8 mouse cellular contexts compared by ENCODE assay signal in the genomic region with DNA sequence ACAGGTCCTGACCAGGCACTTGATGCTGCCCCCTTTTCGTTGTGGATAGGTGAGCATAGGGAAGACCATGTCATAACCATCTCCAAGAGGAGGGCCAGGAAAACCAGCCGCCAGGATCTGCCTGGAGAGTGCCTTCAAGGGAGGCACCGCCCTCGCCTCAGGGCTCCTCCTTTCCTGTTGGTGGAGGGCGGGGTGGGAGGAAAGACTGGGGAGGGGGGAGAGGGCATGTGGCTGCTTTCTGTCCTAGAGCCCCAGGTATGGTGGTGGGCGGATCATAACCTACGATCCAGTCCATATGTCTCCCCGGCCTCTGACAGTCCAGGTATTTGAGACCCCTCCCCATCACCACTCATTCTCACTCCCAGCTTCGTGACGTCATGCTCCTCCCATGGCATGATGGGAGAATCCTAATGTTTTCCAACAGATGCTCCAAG. TPM values are rescaled to one million over a fixed set of nuclear protein-coding genes. Genes with fewer than 3 reads are reported as not detected.
DNase-seq lines count a peak whose midpoint lies in the region; ATAC-seq lines count a peak whose summit lies in the region.

No protein-coding gene starts in this region.

- WGBS in hindbrain, embryonic 15.5 days: 3% methylated on average over 10 of the region's 10 CpGs
- 4% methylated on average over 10 of the region's 10 CpGs for WGBS in limb, embryonic 11.5 days
- WGBS in liver, embryonic 11.5 days: 7% methylated on average over 10 of the region's 10 CpGs

- ATAC-seq in hindbrain, embryonic 15.5 days (ENCODE audit: low FRiP score, low read depth): peak; percentile 84
- ATAC-seq in limb, embryonic 11.5 days (ENCODE audit: insufficient number of reproducible peaks, low FRiP score, low TSS enrichment, low read depth): 0 out of 2 replicates have a peak, but pooled peaks have one; percentile 46
- ATAC-seq in liver, embryonic 11.5 days (replicated peaks; ENCODE audit: low FRiP score): no peak

- peak overlapping the region; percentile 81 for H3K4me2 ChIP-seq in hindbrain, embryonic 15.5 days
- peak overlapping the region; percentile 91 for H3K4me2 ChIP-seq in limb, embryonic 11.5 days (ENCODE audit: low read depth, severe bottlenecking)
- H3K4me2 ChIP-seq in liver, embryonic 11.5 days: no peak overlapping the region

- H3K4me1 ChIP-seq in hindbrain, embryonic 15.5 days (replicated peaks): peaks cover 24% of the 10 kb centered on the region
- peaks cover 11% of the 10 kb centered on the region for H3K4me1 ChIP-seq in limb, embryonic 11.5 days (ENCODE audit: control insufficient read depth, insufficient read depth, low read length)
- H3K4me1 ChIP-seq in liver, embryonic 11.5 days (replicated peaks; ENCODE audit: control insufficient read depth, insufficient read depth, low read length): no peaks in the 10 kb centered on the region

- DNase-seq in R1 (ENCODE audit: low read depth, low spot score): peak; percentile 18
- DNase-seq in embryo, embryonic 11 days: peak; percentile 70
- peak; percentile 69 for DNase-seq in limb, embryonic 11.5 days (ENCODE audit: low spot score)
- peak; percentile 85 for DNase-seq in right cerebral cortex, postnatal 25 days
- no peak for DNase-seq in ovary, postnatal 14 days (ENCODE audit: low spot score)
- DNase-seq in adipocyte (ENCODE audit: low spot score): no peak
- no peak for DNase-seq in liver, embryonic 11.5 days (ENCODE audit: low spot score)

- H3K27ac ChIP-seq in hindbrain, embryonic 15.5 days (replicated peaks): peak overlapping the region; percentile 89
- no peak overlapping the region for H3K27ac ChIP-seq in limb, embryonic 11.5 days (replicated peaks; ENCODE audit: low read depth, low read length)
- H3K27ac ChIP-seq in liver, embryonic 11.5 days (ENCODE audit: low read depth, low read length): no peak overlapping the region

- H3K27me3 ChIP-seq in hindbrain, embryonic 15.5 days: no peaks in the 10 kb centered on the region
- H3K27me3 ChIP-seq in limb, embryonic 11.5 days (ENCODE audit: control insufficient read depth, insufficient read depth, low read length): no peaks in the 10 kb centered on the region
- H3K27me3 ChIP-seq in liver, embryonic 11.5 days (replicated peaks; ENCODE audit: control insufficient read depth, insufficient read depth, low read length): peaks cover 34% of the 10 kb centered on the region

- H3K4me3 ChIP-seq in hindbrain, embryonic 15.5 days: peak overlapping the region; percentile 59
- H3K4me3 ChIP-seq in limb, embryonic 11.5 days (ENCODE audit: low read depth, low read length): no peak overlapping the region
- no peak overlapping the region for H3K4me3 ChIP-seq in liver, embryonic 11.5 days (ENCODE audit: low read depth, low read length)

- H3K9me3 ChIP-seq in hindbrain, embryonic 15.5 days: no peaks in the 10 kb centered on the region
- H3K9me3 ChIP-seq in limb, embryonic 11.5 days (ENCODE audit: control insufficient read depth, low read length): no peaks in the 10 kb centered on the region
- H3K9me3 ChIP-seq in liver, embryonic 11.5 days (ENCODE audit: control insufficient read depth, low read length): no peaks in the 10 kb centered on the region

- no peaks in the 10 kb centered on the region for H3K36me3 ChIP-seq in hindbrain, embryonic 15.5 days
- no peaks in the 10 kb centered on the region for H3K36me3 ChIP-seq in limb, embryonic 11.5 days (ENCODE audit: control insufficient read depth, insufficient read depth, low read length)
- no peaks in the 10 kb centered on the region for H3K36me3 ChIP-seq in liver, embryonic 11.5 days (ENCODE audit: control insufficient read depth, insufficient read depth, low read length)

- H3K9ac ChIP-seq in hindbrain, embryonic 15.5 days: peak overlapping the region; percentile 29
- no peak overlapping the region; the same call in 1 of the 2 replicates for H3K9ac ChIP-seq in limb, embryonic 11.5 days (ENCODE audit: low read length)
- no peak overlapping the region for H3K9ac ChIP-seq in liver, embryonic 11.5 days (ENCODE audit: low read depth, low read length)

RNA-seq across cellular contexts. Expression of a gene that starts 22.7 kb away (rescaled TPM):
- polyA plus RNA-seq in hindbrain, embryonic 15.5 days (2015; fragmentation: Nextera tagmentation; extraction: Ambion mirVana): 53.7 and 54.8 TPM in 2 replicates
- polyA plus RNA-seq in limb, embryonic 11.5 days (2014; fragmentation: Nextera tagmentation; extraction: Ambion mirVana): 4.2 and 4.3 TPM in 2 replicates
- 0.43 and 0.90 TPM in 2 replicates for polyA plus RNA-seq in liver, embryonic 11.5 days (2014; fragmentation: Nextera tagmentation; extraction: Ambion mirVana)

Comparison
In these comparisons a context has a peak if more than half of its experiments do, and no peak if none do; other contexts are left out.
1. DNase-seq: peak in R1 (single experiment), embryo, embryonic 11 days (single experiment), limb, embryonic 11.5 days (single experiment) and right cerebral cortex, postnatal 25 days (single experiment); none in ovary, postnatal 14 days (single experiment), adipocyte (single experiment) and liver, embryonic 11.5 days (single experiment).
2. RNA of a gene that starts 22.7 kb away (polyA plus RNA-seq): 53.7 to 54.8 TPM in hindbrain, embryonic 15.5 days; 4.2 to 4.3 TPM in limb, embryonic 11.5 days and 0.43 to 0.90 TPM in liver, embryonic 11.5 days; every median in the first group is over 10 times any median in the second.